Mouse (Mus musculus) gastrocnemius, adult 8-10 months (tissue): ENCODE measurements around the gene Bcl2l13. TPM values are rescaled to one million over a fixed set of nuclear protein-coding genes. Genes with fewer than 3 reads are reported as not detected.
A peak's percentile ranks its signal among the peaks of the same experiment; 100 is the strongest.
"Not testable (repeated sequence)": the region's sequence is repeated elsewhere in the genome, so short reads cannot be mapped to it uniquely, and the experiment has no call there.

Experiments
- DNase-seq, 2 experiments: peaks; one replicate each; pipeline ENCODE4 v3.0.0; 2022; ENCODE audit warnings: low spot score in 2 of 2
- total RNA-seq, 4 experiments: library from RNA; stranded (reverse); gene quantifications; 2 replicates each; pipeline ENCODE4 v1.2.4; 2022

The Bcl2l13 gene
- total RNA-seq, 4 experiments from 2014 or later = 76.1 to 93.6 (median 84.7) TPM

- no peak for DNase-seq
Measured at GRCm38 (mm10) chr6:120901776-120902645, 66.0 kb downstream of the Bcl2l13 start.

- peak in 1 of 2 experiments; percentile 27 for DNase-seq
Measured at GRCm38 (mm10) chr6:120903450-120903912, 67.5 kb downstream of the Bcl2l13 start.

GRCm38 (mm10) chr6:120903961-120904360, 67.9 kb downstream of the Bcl2l13 start:
- DNase-seq = no peak

- DNase-seq = no peak
Measured at GRCm38 (mm10) chr6:120905111-120905510, 69.1 kb downstream of the Bcl2l13 start.

- no peak for DNase-seq
Measured at GRCm38 (mm10) chr6:120906521-120906920, 70.5 kb downstream of the Bcl2l13 start.

GRCm38 (mm10) chr6:120907876-120908597, 72.0 kb downstream of the Bcl2l13 start:
- DNase-seq = not testable (repeated sequence)

- DNase-seq = no peak
Measured at GRCm38 (mm10) chr6:120909501-120909900, 73.5 kb downstream of the Bcl2l13 start.

GRCm38 (mm10) chr6:120911213-120912007, 75.4 kb downstream of the Bcl2l13 start:
- DNase-seq = no peak

- DNase-seq = no peak
Measured at GRCm38 (mm10) chr6:120912931-120913330, 76.9 kb downstream of the Bcl2l13 start.

GRCm38 (mm10) chr6:120913783-120914182, 77.8 kb downstream of the Bcl2l13 start:
- no peak for DNase-seq

- no peak for DNase-seq
Measured at GRCm38 (mm10) chr6:120914533-120914910, 78.5 kb downstream of the Bcl2l13 start.

- DNase-seq = no peak
Measured at GRCm38 (mm10) chr6:120914911-120915648, 79.1 kb downstream of the Bcl2l13 start.

GRCm38 (mm10) chr6:120915649-120915975, 79.6 kb downstream of the Bcl2l13 start:
- DNase-seq = no peak

- peak; percentile 79 to 83 for DNase-seq
Measured at GRCm38 (mm10) chr6:120916074-120916971, 80.3 kb downstream of the Bcl2l13 start, which contains the start of gene Bid. Gene Bid, minus strand, starts transcription at chr6:120916853.

- DNase-seq = not testable (repeated sequence)
Measured at GRCm38 (mm10) chr6:120916972-120917881, 81.2 kb downstream of the Bcl2l13 start.

GRCm38 (mm10) chr6:120917975-120918374, 82.0 kb downstream of the Bcl2l13 start:
- no peak for DNase-seq

GRCm38 (mm10) chr6:120924791-120925321, 88.8 kb downstream of the Bcl2l13 start:
- not testable (repeated sequence) for DNase-seq

- DNase-seq = no peak
Measured at GRCm38 (mm10) chr6:120926880-120927279, 90.9 kb downstream of the Bcl2l13 start.
